Mouse (Mus musculus) gastrocnemius, postnatal 14 days (tissue): ENCODE measurements around the gene Rftn1. TPM values are rescaled to one million over a fixed set of nuclear protein-coding genes. Genes with fewer than 3 reads are reported as not detected.

Source experiments
- DNase-seq: peaks from one replicate; pipeline ENCODE4 v3.0.0; 2021; ENCODE audit warnings: mixed read lengths
- intact Hi-C: fragments of 180-260 bp; cut with DNase I; formaldehyde crosslinking; loops from one replicate; pipeline ENCODE4 v1.15.1; 2025; ENCODE audit warnings: low total_unique reads
- total RNA-seq, 2 experiments: library from RNA; stranded (reverse); gene quantifications; 2 replicates each; pipeline ENCODE4 v1.2.3; 2021

Rftn1 gene
- total RNA-seq, 2 experiments from 2014 or later: 48.5 to 58.5 TPM

GRCm38 (mm10) chr17:50052741-50053468, 137.6 kb downstream of the Rftn1 start:
- intact Hi-C loops: loop anchor here (10.0 kb wide), 1 partner anchor 132 kb away; no protein-coding TSS in a partner anchor
- no peak for DNase-seq

DNA sequence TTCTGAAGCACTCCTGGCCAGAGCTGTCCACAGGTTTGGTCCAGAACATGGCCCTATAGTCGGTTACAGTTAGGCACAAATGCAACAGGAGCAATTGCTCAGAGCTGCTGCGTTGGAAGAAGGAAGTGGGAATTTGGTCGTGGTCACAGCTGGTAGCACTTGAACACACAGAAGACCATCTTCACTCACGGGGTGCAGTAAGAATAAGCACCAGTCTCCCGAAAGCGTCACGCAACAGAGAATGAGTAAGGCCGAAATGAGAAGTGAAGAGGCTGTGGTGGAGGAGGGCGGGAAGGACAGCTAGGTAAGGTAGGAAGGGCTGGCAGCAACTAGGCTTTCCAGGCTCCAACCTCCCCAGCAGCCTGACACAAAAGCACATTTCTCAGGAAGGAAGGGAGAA, 140.0 kb downstream of the Rftn1 start:
- DNase-seq: no peak
- intact Hi-C loops: loop anchor here (10.0 kb wide), 1 partner anchor 134 kb away; no protein-coding TSS in a partner anchor

DNA sequence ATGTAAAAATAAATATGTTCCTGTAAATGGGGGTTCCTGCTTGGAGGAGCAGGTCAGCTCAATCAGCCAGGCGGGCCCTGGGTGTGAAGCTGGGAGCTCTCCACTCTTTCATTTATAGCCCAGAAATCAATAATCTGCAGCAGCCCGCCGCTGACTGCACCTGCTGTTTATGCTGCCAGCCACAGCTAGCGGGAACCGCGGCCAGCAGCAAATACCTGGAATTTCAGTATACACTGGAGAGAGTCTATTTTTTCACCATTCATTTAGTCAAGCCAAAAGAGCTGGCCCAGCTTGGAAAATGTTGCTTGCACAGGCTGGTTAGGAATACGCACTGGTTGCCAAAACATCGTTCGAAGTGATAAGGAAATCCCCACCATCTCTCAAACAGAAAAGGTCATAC, 142.3 kb downstream of the Rftn1 start:
- DNase-seq: no peak
- intact Hi-C loops: no loop called here

DNA sequence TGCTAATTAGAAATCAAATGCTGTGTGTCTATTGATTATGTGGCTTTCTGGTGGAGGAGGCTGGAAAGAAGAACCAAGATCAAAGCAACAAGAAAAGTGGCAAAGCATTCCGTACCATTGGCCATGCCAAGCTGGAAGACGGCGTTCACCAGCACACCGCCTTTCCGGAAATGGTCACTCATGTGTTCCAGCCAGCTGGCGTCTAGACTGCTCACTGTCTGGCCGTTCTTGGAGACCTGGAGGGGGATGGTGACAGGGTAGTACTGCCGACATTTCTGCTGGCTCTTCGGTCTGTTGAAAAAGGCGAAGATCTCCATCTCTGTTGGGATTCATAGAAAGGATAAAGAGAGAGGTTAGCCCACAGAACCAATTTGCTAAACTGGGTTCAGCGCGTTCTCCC, 143.3 kb downstream of the Rftn1 start:
- intact Hi-C loops: no loop called here
- no peak for DNase-seq

DNA sequence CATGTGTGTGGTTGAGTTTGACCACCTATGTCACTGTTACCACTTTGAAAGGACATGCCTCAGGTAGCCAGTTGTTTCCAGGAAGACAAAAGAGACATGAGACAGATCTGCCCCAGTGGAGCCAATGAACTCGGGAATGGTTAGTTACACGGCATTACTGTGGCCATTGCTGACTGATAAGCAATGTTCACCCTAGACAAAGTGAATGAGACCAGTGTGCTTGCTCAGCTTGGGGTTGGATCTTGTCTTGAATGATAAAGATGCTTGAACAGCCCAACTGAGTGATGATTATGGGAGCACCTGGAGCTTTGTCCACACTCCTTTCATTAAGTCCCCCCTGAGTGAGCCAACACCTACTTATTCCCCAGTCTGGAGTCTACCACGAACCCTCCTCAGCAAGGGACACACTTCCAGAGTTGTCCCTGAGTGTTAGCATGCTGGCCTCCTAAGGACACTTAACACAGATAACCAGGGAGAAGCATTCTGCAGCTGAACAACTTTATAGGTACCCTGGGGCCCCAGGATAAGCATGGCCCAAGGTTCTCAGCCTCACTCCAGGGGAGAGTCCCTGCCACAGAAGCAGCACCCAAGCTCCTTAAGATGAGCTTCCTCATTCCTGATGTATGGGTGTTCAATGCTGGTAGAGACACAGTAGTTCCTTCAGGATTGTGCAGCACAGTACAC, 149.6 kb downstream of the Rftn1 start:
- intact Hi-C loops: no loop called here
- no peak for DNase-seq

DNA sequence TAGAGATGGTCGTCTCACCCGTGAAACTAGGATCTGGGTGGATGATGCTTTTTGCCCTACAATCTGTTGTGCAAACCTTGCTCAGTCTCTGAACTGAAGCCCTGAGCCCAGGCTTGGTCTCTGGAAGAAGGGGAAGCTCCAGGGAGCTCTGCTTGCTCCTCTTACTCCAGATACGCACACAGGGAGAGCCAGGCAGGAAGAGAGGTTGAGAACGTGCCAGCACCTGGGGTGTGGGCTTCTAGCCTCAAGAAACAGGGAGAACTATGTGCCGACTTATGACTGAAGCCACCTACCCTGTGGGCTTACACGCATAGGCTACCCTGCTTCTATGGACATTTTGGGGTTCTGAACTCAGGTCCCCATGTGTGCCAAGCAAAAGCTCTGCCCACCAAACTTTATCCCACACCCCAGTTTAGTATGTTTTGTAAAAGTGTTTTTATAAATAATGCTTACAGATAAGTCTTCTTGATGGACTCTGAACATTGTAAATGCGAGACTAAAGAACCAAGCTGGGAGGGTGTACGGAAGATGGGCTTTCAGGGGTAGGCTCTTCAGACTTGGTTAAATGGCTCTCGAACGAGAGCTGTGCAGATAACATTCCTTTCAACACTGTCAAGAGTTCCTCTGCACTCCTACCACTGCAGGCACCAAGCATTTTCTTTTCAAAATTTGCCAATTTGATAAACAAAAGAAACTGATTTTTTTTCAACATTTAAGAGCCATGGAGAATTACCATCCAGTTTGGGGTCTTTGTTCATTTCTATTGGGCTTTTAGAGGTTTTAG, 152.4 kb downstream of the Rftn1 start:
- intact Hi-C loops: no loop called here

GRCm38 (mm10) chr17:50037416-50037815, 153.1 kb downstream of the Rftn1 start:
- no peak for DNase-seq
- intact Hi-C loops: no loop called here

More for the DNA sequence above, 152.4 kb downstream of the Rftn1 start:
- DNase-seq: no peak

GRCm38 (mm10) chr17:50036751-50037385, 153.6 kb downstream of the Rftn1 start:
- intact Hi-C loops: no loop called here

DNA sequence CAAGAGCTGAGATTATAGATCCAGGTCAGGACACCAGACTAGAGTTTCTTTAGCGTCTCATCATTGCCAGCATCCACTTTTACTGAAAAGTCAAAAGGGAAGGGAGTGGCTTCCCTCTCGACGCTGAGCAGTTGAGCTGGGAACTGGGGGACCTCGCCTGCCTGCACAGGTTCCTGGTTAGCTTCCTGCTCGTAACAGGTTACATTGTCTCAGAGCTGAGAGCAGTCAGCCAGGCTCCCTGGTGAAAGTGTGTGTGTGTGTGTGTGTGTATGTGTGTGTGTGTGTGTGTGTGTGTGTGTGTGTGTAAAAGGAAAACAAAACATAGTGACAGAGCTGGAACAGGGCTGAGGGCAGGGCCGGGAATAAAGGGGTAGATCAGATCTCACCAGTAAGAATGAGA, 156.8 kb downstream of the Rftn1 start:
- DNase-seq: no peak
- intact Hi-C loops: no loop called here

More at GRCm38 (mm10) chr17:50036751-50037385, 153.6 kb downstream of the Rftn1 start:
- DNase-seq: no peak

GRCm38 (mm10) chr17:50031548-50032491, 158.7 kb downstream of the Rftn1 start:
- intact Hi-C loops: no loop called here
- no peak for DNase-seq

DNA sequence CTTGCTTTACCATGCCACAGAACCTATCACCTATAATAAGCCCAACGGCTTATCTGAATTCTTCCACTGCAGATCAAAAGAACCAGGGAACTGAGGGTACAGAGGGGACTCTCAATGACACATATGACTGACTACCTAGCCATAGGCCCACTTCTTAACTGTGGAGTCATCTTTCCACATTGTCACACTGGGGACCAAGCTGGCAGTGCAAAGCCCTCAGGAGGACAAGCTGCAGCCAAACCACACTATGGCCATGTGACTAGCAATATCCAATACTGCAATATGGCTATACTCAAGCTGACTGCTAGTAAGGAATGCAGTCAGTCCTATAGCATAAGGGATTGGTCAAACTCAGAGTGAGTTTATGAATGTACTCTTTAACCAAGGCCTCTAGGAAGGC, 164.8 kb downstream of the Rftn1 start:
- intact Hi-C loops: no loop called here
- DNase-seq: no peak

- intact Hi-C loops: no loop called here
- DNase-seq: no peak
Observed at GRCm38 (mm10) chr17:50025173-50025626, 165.3 kb downstream of the Rftn1 start.

DNA sequence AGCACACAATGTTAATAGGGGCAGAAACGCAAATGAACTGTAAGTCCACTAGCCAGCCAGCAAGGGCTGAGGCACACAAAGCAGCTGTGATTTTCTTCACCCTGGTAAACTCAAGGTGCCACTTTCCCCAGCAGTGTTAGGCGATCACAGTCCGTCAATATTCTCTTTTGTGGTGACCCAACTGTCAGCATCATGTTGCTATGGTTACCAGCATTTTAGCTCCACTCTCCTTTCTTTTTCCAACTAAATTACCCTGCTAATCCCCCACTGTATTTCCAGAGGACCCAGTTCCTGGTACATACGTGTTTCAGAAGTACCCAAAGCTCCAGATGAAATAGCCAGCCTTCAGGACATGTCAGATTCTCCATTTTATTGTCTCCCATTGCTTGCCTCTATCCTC, 169.1 kb downstream of the Rftn1 start:
- intact Hi-C loops: no loop called here
- no peak for DNase-seq

GRCm38 (mm10) chr17:50020211-50021001, 170.1 kb downstream of the Rftn1 start:
- intact Hi-C loops: no loop called here

DNA sequence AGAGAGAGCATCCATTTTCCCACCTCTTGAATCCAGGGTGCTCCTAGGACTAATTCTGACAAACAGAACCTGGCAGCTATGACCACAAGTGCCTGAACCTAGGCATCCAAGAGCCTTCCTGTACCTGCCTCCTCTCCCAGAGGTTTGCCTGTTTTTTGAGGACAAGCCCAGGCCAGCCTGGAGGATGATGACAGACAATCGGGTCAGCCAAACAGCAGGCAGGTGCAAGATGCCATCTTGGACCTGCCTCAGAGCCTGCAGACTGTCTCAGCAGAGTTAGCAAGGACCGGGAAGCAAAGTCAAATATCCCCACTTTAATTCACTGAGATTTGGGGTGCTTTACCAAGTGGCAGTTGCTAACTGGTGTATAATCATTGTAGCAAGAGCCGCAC, 170.7 kb downstream of the Rftn1 start:
- intact Hi-C loops: no loop called here
- no peak for DNase-seq

More at GRCm38 (mm10) chr17:50020211-50021001, 170.1 kb downstream of the Rftn1 start:
- no peak for DNase-seq

GRCm38 (mm10) chr17:50019090-50019489, 171.4 kb downstream of the Rftn1 start:
- no peak for DNase-seq
- intact Hi-C loops: no loop called here

DNA sequence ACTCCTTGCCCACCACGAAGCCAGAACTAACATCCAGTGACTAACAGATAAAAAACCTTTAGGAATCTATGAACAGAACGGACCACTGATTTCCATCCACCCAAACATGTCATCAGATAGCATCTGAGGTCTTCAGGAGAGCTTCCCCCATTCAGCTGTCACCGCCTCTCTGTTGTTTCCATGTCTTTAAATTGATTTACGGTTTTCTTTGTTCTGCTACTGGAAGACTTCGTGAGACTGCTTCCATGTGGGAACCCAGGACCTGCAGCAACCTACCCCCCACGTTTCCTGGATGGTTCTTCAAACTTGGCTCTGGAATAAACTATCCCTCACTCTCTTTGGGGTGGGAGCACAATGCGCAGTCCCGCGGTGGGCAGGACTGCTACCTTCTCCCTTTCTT, 175.8 kb downstream of the Rftn1 start:
- DNase-seq: no peak
- intact Hi-C loops: no loop called here

GRCm38 (mm10) chr17:50013848-50014247, 176.6 kb downstream of the Rftn1 start:
- no peak for DNase-seq
- intact Hi-C loops: no loop called here
